Mouse (Mus musculus) hindbrain, postnatal 0 days (tissue): ENCODE results near the gene Sh3bp4. TPM values are rescaled to one million over a fixed set of nuclear protein-coding genes. Genes with fewer than 3 reads are reported as not detected.
A peak's percentile ranks its signal among the peaks of the same experiment; 100 is the strongest.

ENCODE experiments used
- ATAC-seq: fragments of 200-750 bp; cut with Nextera tagmentation; 2 replicates; pipeline ENCODE4 v1.8.0; 2017; ENCODE audit warnings: mild to moderate bottlenecking, moderate TSS enrichment, moderate library complexity
- DNase-seq: peaks from one replicate; pipeline ENCODE4 v3.0.0-alpha.2; 2015; ENCODE audit warnings: low spot score
- H3K27ac ChIP-seq: fragments of 300-500 bp; sonication (generic); 2 replicates; pipeline ENCODE4 v1.5.1; 2014; ENCODE audit warnings: mild to moderate bottlenecking
- H3K27me3 ChIP-seq: fragments of 300-500 bp; sonication (generic); 2 replicates; pipeline ENCODE4 v1.6.1; 2014; ENCODE audit warnings: low read length, mixed read lengths; ENCODE audit not compliant: insufficient read depth
- H3K36me3 ChIP-seq: fragments of 300-500 bp; sonication (generic); 2 replicates; pipeline ENCODE4 v1.6.1; 2014; ENCODE audit warnings: low read length, mixed read lengths; ENCODE audit not compliant: insufficient read depth
- H3K4me1 ChIP-seq: fragments of 300-500 bp; sonication (generic); 2 replicates; pipeline ENCODE4 v1.6.1; 2014; ENCODE audit warnings: antibody characterized with exemption, low read length, mixed read lengths; ENCODE audit not compliant: insufficient read depth
- H3K4me2 ChIP-seq: fragments of 300-500 bp; sonication (generic); 2 replicates; pipeline ENCODE4 v1.6.1; 2014; ENCODE audit warnings: low read depth, mild to moderate bottlenecking, low read length, moderate library complexity, mixed read lengths
- H3K4me3 ChIP-seq: fragments of 300-500 bp; sonication (generic); 2 replicates; pipeline ENCODE4 v1.5.1; 2014; ENCODE audit warnings: low read length
- H3K9ac ChIP-seq: fragments of 300-500 bp; sonication (generic); replicated peaks from 2 replicates; pipeline ENCODE4 v1.6.1; 2014; ENCODE audit warnings: mild to moderate bottlenecking, low read length, moderate library complexity, mixed read lengths
- H3K9me3 ChIP-seq: fragments of 300-500 bp; sonication (generic); 2 replicates; pipeline ENCODE4 v1.6.1; 2016; ENCODE audit warnings: low read length, mixed read lengths
- CTCF ChIP-seq: IDR thresholded peaks from 2 replicates; pipeline ENCODE4 v1.5.1; 2016; ENCODE audit warnings: antibody characterized with exemption, control low read depth, low read depth
- WGBS: fragments of 180-500 bp; shearing (Covaris S2); extraction: QIAGEN DNeasy Blood & Tissue Kit; methylation state at CpG from one replicate; pipeline ENCODE4 v1.1.7; 2014; 5-methylcytosine and 5-hydroxymethylcytosine counted together
- polyA plus RNA-seq: library from polyadenylated mRNA; unstranded; fragments of >200 nt; fragmentation: Nextera tagmentation; extraction: Ambion mirVana; gene quantifications from 2 replicates; pipeline ENCODE4 v1.2.1, GENCODE M21; 2015
- total RNA-seq: library from RNA; depleted of rRNA; stranded (reverse); fragments of >200 nt; gene quantifications from 2 replicates; pipeline ENCODE4 v1.2.3, GENCODE M21; 2014

The Sh3bp4 gene
- total and polyA plus RNA-seq, 2 experiments from 2014 or later, result 14.6 to 38.8 TPM

DNA sequence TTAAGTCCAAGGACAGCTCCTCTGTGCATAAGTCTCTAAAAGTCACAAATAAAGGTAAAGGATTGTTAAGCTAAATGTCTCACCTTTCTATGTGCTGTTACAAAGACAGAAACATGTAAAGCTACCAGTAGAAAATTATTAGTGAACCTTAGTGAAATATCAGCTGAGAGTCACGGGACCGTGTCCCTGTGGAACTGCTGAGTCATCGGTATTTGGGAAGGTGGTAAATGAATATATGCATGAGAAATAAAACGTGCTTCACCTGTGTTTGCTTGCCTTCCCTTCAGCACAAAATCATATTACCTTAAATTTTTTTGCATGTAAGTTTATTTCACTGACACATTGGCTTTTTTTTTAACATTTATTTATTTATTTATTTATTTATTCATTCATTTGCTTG is 36.2 kb upstream of the Sh3bp4 start:
- Histone ChIP-seq H3K36me3 (no peaks in the 10 kb centered on the region), H3K9ac (no peak overlapping the region), H3K4me1 (no peaks in the 10 kb centered on the region), H3K9me3 (no peaks in the 10 kb centered on the region), H3K4me3 (no peak overlapping the region), H3K4me2 (no peak overlapping the region), H3K27ac (no peak overlapping the region), H3K27me3 (no peaks in the 10 kb centered on the region)
- DNase-seq, result no peak
- TF ChIP-seq CTCF, result no peak
- no peak for ATAC-seq
- WGBS, result 74% methylated on average over 4 of the region's 4 CpGs

DNA sequence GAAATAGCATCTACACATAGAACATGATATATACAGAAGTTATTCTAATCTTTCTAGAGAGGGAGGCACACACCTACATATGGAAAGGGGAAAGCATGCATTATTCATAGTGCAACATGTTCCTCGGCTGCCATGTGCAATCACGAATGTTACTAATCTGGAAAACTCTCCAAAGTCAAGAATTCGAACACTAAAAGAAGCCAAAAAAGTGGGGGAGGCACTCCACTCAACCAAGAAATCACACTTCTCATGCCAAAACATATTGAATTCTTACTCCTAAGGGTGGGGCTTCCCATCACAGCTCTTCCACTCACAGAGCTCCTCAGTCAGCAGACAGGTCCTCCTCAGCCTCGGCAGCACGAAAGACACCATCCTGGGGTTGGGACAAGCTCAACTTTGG is 35.1 kb upstream of the Sh3bp4 start:
- WGBS, result 78% methylated on average over 5 of the region's 5 CpGs
- Histone ChIP-seq H3K9ac (no peak overlapping the region), H3K9me3 (no peaks in the 10 kb centered on the region), H3K36me3 (no peaks in the 10 kb centered on the region), H3K27me3 (no peaks in the 10 kb centered on the region), H3K4me2 (no peak overlapping the region), H3K4me1 (no peaks in the 10 kb centered on the region), H3K4me3 (no peak overlapping the region), H3K27ac (no peak overlapping the region)
- ATAC-seq, result no peak
- no peak for DNase-seq
- TF ChIP-seq CTCF, result no peak

DNA sequence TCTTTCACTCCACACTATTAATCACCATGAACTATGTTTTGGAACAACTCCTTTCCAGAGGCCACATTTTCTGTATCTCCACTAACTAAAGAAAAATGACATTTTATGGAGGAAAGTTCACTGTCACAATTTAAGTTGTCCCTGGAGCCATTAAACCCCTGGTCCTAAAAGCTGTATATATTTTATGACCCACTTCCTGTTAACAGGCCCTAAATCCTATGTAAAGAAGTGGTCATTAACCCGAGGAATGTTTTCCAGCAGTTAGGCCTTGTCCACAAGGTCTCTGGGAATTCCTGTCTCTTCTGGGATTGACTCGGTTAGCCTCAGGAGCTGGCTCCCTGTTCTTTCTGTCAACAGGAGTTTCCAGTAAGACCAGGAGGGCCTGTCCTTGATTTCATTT is 30.4 kb upstream of the Sh3bp4 start:
- ATAC-seq, result no peak
- Histone ChIP-seq H3K36me3 (no peaks in the 10 kb centered on the region), H3K27me3 (no peaks in the 10 kb centered on the region), H3K27ac (no peak overlapping the region), H3K9ac (no peak overlapping the region), H3K4me1 (no peaks in the 10 kb centered on the region), H3K4me2 (no peak overlapping the region), H3K4me3 (no peak overlapping the region), H3K9me3 (no peaks in the 10 kb centered on the region)
- no peak for TF ChIP-seq CTCF
- DNase-seq, result no peak
- 73% methylated on average over 2 of the region's 2 CpGs for WGBS

DNA sequence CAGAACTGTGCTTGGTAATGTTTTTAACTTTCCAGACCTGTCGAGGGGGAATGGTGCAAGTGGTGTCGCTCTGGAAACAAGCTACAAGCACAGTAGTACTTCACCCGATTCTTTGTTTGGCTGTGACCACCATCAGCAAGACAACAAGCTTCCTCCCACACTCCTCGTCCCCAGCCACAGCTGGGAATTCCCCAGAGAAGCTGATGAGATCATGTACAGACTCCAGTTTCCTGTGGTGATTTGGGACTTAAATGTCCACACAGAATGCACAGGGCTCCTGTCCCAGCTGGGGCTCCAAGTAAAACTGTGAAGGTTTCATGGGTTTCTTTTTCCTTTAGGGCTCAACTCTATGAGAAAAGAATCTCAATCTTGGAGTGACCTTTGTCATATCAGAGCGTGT is 28.9 kb upstream of the Sh3bp4 start:
- ATAC-seq (no peak), DNase-seq (no peak)
- Histone ChIP-seq H3K9me3 (no peaks in the 10 kb centered on the region), H3K4me1 (no peaks in the 10 kb centered on the region), H3K9ac (no peak overlapping the region), H3K4me2 (no peak overlapping the region), H3K36me3 (no peaks in the 10 kb centered on the region), H3K27me3 (no peaks in the 10 kb centered on the region), H3K27ac (no peak overlapping the region), H3K4me3 (no peak overlapping the region)
- WGBS, result 48% methylated on average over 5 of the region's 5 CpGs
- no peak for TF ChIP-seq CTCF

DNA sequence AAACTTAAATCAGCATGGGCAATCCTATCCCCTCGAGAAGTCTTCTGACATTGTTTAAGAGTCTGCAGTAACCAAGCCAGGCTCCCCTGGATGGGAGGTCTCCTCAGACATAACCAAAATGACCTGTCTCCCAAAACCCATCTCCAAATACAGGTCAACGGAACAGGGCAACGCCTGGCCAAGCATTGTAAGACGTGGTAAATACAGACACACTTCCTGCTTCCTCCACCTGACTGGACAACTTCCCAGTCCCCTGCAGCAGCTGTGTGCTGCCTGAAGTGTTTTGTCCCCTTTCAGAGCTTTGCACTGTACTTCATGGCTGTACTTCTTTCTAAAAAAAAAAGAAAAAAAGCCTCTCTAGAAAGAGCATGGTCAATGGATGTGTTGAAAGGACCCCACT is 28.1 kb upstream of the Sh3bp4 start:
- Histone ChIP-seq H3K27ac (no peak overlapping the region), H3K4me1 (no peaks in the 10 kb centered on the region), H3K4me2 (no peak overlapping the region), H3K9ac (no peak overlapping the region), H3K27me3 (no peaks in the 10 kb centered on the region), H3K36me3 (no peaks in the 10 kb centered on the region), H3K4me3 (no peak overlapping the region), H3K9me3 (no peaks in the 10 kb centered on the region)
- no peak for TF ChIP-seq CTCF
- DNase-seq (no peak), ATAC-seq (no peak)
- 81% methylated on average over 4 of the region's 4 CpGs for WGBS

DNA sequence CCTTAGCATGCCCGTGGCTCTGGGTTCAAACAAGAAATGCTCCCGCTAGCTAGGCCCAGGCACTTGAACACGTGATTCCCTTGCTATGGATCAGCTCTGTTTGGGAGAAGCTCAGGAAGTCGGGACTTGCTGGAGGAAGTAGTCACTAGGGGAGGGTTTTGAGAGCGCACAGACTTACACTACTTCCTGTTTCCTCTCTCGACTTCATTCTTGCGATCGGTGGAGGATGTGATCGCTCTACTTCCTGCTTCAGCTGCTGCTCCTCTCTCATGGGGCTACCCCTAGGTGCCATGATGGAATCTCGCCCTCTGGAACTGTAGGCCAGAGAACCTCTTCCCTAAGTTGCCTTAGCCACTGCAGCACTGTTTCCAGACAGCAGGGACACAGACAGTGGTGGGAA is 27.3 kb upstream of the Sh3bp4 start:
- Histone ChIP-seq H3K4me1 (no peaks in the 10 kb centered on the region), H3K27ac (no peak overlapping the region), H3K4me2 (no peak overlapping the region), H3K36me3 (no peaks in the 10 kb centered on the region), H3K9ac (no peak overlapping the region), H3K27me3 (no peaks in the 10 kb centered on the region), H3K4me3 (no peak overlapping the region), H3K9me3 (no peaks in the 10 kb centered on the region)
- DNase-seq, result no peak
- ATAC-seq, result no peak
- TF ChIP-seq CTCF, result no peak
- 92% methylated on average over 10 of the region's 10 CpGs for WGBS

DNA sequence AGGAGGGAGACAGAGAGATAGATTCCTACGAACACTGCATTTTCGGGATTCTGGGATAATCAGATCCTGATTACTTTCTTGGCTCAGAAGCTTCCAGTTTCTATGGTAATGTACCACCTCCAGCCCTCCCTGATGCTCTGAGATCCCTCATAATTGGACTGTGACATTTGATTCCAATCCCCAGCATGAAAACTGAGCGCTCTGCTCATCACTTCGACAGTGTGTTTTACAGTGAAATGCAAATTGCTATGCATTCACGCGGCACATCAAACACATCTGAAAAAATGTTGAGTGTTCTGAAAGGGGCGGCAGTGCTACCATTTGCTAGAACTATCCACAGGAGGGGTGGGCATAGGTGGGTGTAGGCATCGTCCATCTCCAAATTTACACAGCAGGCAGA is 24.8 kb upstream of the Sh3bp4 start:
- no peak for TF ChIP-seq CTCF

DNA sequence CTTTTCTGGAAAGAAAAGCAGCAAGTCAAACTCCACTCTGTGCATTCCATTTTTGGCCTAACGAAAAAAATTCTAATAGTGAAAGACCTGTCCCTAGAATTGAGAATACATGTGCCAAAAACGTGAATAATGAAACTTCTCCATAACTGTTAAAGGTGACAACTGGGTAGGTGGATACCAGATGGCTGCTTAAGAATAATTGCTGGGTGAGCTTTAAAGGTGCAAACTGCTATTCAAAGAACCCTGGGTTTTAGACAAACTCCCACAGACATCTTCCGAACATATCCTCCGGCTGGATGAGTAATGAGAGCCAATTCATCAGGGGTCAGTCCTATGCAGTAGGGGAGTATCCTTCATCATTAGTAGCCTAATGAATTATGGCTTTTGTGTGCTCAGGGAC is 20.7 kb upstream of the Sh3bp4 start:
- no peak overlapping the region for H3K4me2 ChIP-seq
- no peaks in the 10 kb centered on the region for H3K4me1 ChIP-seq
- H3K9ac ChIP-seq, result no peak overlapping the region
- WGBS, result 79% methylated on average over 4 of the region's 4 CpGs
- DNase-seq, result no peak
- no peak for TF ChIP-seq CTCF
- H3K9me3 ChIP-seq, result no peaks in the 10 kb centered on the region
- no peak overlapping the region for H3K27ac ChIP-seq
- no peak for ATAC-seq
- H3K4me3 ChIP-seq, result no peak overlapping the region
- H3K27me3 ChIP-seq, result no peaks in the 10 kb centered on the region
- H3K36me3 ChIP-seq, result no peaks in the 10 kb centered on the region

More for the DNA sequence above, 24.8 kb upstream of the Sh3bp4 start:
- no peaks in the 10 kb centered on the region for H3K9me3 ChIP-seq
- ATAC-seq (no peak), DNase-seq (peak; percentile 42)
- H3K36me3 ChIP-seq, result no peaks in the 10 kb centered on the region
- no peak overlapping the region for H3K27ac ChIP-seq
- 51% methylated on average over 8 of the region's 8 CpGs for WGBS
- H3K4me1 ChIP-seq, result no peaks in the 10 kb centered on the region
- no peak overlapping the region for H3K4me2 ChIP-seq
- no peak overlapping the region for H3K4me3 ChIP-seq
- no peaks in the 10 kb centered on the region for H3K27me3 ChIP-seq
- H3K9ac ChIP-seq, result no peak overlapping the region
